Mouse (Mus musculus): Measurements from ENCODE around the gene Kcnip1. TPM values are rescaled to one million over a fixed set of nuclear protein-coding genes. Genes with fewer than 3 reads are reported as not detected.

Kcnip1 gene
- total RNA-seq, 2 experiments from 2014 or later = 30.6 to 31.3 TPM

DNA sequence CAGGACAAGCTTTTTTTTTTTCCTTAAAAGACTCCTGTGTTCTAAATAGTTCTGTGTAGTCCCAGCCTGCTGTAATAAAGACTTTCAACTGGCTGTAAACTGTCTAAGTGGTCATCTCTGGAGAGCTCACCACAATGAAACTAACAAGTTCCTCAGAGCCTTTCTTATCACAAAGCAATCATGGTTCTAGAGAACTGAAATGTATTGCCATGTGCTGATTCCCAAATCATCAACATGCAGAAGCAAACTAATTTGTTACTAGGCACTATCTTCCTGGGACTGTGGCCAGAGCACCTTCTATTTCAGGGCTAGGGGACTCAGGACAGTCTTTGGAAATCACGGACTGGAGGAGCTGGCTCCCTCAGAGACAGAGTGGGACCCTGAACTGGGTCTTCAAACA, 49.4 kb downstream of the Kcnip1 start:
- DNase-seq (ENCODE audit: low spot score in 2 of 2) = no peak

DNA sequence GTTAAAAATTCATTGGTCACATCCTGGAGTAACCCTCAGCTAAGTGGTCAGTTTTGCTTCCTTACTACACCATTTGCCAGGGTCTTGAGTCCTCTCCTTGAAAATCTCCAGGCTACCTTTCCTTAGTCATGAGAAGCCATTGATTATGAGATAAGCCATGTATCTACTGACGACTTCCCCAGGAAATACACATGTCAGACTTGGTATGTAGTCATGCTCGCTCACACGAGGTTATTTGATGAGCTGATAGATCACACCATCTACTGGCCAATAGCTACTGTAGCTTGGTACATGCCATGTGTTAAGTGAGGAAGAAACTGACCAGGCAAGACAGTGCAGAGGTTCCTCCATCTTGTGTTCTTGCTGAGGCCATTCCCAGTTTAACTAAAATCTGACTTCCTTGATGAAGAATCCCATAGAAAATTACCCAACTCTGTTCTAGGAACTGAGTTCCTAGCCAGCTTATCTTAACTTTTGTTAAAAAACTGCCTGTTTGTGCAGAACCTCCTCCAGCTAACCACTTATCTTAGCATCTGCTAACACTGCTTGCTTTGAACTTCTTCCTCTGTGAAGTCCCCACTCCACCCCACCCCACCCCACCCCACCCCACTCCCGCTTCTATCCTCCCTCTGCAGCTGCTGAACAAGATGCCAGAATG, 53.4 kb downstream of the Kcnip1 start:
- no peak for DNase-seq (ENCODE audit: low spot score in 2 of 2)

DNA sequence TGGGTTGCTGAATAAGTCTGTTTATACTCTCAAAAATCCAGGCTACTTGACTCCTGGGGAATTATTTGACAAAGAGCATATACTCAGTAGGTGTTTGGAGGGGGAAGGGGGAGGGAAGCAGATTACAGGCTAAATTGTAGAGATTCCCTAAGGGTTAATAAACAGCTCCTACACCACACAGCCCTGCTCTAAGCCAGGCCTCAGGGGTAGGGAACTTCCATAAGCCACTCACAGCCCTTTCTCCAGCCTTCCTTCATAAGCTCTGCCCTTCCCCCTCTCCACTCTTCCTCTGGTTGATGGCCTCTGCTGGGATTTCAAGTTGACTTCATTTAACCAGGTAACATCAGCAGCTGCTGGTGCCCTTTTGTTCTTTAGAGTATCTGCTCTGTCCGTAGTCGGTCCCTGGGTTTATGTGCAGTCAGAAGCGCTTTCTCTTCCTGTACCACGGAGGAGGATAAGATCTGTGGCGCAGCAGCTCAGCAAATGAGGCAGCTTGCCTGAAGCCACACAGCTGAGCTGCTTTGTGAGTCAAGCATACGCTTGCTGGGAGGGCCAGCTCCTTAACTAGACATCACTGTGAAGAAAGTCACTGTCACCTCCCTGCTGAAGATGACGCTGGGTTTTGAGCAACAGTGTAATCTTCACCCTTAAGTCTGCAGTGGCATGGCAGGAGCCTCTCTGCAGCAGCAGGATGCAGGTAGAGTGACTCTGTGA, 54.2 kb downstream of the Kcnip1 start:
- no peak for DNase-seq (ENCODE audit: low spot score in 2 of 2)

DNA sequence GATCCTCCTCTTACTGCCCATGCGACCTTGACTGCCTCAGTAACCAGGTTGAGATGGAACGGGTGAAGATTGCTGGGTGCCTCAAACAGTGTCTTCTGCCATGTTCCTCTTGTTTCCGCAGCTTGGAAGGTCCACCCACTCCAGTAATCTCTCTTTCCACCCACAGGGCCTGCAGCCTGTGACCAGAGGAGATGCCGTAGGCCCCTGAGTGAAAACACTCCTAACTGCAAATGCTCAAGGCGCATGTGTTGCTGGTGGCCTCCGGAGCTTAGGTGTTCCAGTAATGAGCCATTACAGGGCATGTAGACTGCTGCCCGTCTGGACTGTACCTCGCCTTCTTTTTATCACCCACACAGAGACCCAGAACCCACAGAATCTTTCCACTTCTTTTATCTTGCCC, 55.3 kb downstream of the Kcnip1 start:
- DNase-seq (ENCODE audit: low spot score in 2 of 2) = no peak

DNA sequence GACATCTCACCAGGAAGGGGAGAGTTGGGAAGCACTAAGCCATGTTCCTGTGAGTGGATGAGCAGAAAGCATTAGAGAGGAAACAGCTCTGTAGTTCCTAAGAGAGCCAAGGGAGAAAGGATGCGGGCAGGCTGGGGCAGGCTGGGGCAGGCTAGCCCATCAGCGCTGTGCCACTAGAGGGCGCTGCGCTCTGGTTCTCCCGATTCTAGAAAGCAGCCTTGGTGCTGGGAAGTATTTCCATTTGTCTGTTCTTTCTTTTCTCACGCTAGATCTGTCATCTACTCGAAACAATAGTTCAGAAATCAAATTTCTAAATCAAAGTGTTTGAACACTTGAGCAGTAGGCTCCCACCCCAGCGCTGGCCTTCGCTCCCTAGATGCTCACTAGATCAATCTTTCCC, 58.7 kb downstream of the Kcnip1 start:
- no peak for DNase-seq (ENCODE audit: low spot score in 2 of 2)

DNA sequence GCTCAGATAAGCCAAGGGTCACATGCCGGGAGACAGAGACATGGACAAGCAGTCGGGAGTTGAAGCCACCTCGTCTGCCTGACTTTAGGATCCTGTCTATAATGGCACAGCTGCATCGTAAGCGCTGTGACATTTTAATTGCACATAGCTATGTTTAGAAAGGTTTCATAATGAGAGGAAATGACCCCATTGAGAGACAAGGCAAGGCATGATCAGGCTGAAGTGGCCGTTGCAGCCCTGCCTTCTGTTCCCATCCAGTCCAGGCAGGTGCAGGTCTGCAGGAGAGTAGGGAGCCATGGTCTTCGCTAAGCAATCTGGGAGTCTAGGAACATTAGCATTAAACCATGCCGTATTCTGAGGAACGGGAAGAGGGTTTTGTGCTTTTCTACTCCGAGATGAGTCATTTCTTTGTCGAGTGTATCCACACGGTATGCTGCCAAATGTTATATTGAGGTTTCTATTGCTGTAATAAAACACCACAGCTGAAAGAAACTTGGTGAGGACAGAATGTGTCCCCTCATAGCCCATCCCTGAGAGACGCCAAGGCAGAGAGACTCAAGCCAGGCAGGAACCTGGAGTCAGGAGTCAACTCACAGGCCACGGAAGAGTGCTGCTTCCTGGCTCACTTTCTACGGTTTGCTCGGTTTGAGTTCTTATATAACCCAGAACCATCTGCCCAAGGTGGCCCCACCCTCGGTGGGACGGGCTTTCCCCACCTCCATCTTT, 60.4 kb downstream of the Kcnip1 start:
- no peak for DNase-seq (ENCODE audit: low spot score in 2 of 2)

DNA sequence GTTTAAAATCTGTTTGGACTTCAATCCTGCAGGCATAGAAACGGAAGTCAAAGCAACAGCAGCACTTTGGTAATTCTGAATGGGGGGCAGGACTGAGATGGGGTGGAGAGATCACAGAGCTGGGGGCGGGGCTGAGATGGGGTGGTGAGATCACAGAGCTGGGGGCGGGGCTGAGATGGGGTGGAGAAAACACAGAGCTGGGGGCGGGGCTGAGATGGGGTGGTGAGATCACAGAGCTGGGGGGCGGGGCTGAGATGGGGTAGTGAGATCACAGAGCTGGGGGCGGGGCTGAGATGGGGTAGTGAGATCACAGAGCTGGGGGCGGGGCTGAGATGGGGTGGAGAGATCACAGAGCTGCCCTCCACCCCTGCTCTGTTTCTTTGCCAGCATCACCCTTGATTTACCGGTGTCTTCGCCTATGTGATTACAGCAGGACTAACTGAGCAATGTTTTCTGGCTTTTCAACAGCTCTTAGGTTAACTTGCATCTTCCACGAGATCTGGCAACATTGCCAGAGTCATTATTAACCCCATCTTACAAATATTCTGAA, 61.0 kb downstream of the Kcnip1 start:
- DNase-seq (ENCODE audit: low spot score in 2 of 2) = no peak

DNA sequence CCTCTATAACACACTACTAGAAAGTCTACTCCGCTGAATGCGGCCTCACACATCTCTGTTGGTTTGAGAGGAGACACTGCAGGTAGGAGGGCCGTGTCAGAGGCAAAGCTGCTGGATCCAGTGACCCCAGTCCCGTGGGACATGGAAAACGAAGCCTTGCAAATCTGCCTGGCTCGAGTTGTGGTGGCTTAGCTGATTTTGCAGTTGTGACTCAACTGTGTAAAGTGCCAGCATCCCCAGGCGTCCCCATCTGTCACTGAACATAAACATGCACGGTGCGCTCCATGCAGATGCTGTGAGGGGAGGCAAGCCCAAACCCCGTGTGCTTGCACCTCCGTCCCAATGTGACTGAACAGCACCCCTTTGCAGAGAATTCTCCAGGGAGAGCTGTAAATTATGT, 63.5 kb downstream of the Kcnip1 start:
- no peak for DNase-seq (ENCODE audit: low spot score in 2 of 2)

DNA sequence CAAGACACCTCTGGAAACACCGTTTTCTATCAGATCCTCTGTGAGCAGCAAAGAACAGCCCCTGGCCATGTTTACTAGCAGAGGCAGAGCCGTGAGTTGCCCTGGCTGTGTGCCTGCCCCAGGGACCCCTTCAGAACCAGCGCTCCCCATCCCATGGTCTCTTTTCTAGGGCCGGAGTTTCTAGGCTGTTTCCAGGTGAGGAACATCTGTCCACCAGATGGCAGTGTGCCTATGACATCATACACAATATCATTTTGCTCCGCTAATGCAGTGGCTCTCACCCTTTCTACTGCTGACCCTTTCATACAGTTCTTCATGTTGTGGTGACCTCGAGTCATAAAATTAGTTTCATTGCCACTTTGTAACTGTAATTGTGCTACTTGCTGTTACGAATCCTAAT, 64.3 kb downstream of the Kcnip1 start:
- DNase-seq (ENCODE audit: low spot score in 2 of 2) = no peak

DNA sequence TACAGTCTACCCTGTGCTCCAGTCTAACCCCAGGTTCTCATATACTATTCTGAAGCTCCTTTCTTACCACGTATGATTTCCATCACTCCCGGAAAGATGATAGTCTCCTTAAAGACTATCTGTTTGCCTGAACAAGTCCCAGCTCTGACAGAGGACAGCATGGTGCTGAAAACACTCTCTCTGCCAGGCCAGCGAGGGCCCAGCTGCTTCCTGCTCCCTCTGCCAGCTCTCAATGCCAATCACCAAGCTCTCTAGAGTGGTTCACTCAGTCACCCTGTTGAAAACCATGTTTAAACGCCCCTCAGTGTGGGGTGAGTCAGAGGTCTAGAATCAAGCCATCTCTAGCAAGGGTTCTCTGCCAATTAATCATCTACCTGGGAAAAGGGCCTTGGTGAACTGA, 65.1 kb downstream of the Kcnip1 start:
- peak; percentile 55 to 70 for DNase-seq (ENCODE audit: low spot score in 2 of 2)

DNA sequence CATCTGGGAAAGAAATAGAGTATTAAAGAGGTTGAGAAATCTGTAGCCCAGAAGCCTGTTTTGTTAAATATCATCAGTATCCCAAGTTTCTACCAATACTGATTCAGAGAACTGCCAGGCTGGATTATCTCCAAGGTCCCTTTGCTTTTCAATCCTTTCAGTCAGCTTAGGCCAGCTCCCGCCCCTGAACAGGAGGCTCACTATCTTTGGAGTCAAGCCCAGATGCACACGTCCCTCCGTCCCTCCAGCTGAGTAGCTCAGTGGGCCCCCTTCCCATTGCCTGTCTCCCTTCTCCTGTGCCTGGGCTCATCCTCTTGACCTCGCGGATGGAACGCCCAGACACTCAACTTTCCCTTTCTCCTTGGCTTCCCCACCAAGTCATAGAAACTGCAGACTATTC, 65.6 kb downstream of the Kcnip1 start:
- DNase-seq (ENCODE audit: low spot score in 2 of 2) = peak in 1 of 2 experiments; percentile 49

DNA sequence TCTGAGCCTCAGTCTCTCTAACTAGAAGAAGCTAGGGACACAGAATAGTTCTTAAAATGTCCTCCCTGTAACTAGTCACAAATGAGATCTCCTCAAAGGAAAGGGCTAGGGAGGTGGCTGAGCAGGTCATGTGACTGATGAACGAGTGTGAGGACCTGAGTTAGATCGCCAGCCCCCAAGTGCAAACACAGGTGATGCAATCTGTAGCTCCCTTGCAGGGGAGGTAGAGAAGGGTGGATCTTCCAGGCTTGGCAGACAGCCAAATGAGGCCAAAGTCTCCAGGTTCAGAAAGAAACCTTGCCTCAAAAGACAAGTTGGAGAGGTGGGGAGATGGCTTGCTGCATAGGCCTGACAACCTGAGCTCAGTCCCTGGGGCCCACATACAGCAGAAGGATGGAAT, 66.4 kb downstream of the Kcnip1 start:
- DNase-seq (ENCODE audit: low spot score in 2 of 2) = no peak

DNA sequence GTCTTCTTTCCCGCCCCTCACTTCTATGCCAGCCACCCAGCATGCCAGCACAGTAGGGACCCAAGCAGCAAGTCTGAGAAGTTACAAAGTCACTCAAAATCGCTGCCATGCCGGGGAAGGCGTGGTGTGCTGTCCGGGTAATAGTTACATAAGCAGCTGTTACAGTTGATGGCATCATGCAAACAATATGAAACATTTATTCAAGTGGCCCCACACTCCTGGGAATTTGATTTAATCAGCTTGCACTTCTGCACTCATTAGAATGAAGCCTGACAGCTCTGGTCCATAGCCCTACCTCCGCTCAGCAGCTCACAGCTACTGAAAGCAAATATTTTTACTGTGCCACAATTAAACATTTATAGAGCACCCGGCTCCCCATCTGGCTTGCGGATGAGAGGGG, 67.2 kb downstream of the Kcnip1 start:
- DNase-seq (ENCODE audit: low spot score in 2 of 2) = no peak

DNA sequence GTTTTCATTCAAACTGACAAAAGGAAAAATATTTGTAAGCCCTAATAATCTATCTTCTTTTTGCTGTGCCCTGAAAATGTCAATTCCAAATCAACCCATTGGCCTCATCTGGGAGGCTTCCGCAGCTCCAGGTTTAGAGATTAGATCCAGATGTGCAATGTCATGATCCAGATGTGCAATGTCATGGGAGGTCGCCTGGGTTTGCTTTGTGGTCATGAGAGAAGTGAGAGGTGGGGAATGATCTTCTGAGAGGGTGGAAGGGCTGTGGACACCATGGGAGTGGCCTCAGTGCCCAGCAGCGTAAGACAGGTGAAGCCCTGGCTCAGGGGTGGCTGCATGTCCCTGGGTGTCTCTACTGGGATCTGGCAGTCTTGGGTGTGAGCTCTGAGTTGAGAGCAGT, 69.9 kb downstream of the Kcnip1 start:
- no peak for DNase-seq (ENCODE audit: low spot score in 2 of 2)

DNA sequence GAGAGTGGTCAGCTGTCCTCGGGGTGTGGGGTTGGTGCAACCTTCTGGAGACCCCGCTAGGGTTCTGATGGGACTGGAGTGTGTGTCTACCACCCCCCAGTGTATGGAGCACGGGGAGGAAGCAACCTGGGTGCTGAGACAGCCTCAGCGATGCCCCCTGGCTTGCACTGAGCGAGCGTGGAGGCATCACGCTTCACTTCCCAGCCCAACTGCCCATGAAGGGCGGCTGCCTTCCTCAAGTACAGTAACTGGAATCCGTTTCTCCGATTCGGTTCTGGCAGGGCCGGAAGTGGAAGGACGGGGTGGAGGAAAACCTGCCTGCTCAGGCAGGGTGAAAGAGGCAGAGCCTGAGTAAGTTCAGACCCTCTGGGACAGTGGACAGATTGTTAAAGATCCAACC, 71.5 kb downstream of the Kcnip1 start:
- DNase-seq (ENCODE audit: low spot score in 2 of 2) = no peak

DNA sequence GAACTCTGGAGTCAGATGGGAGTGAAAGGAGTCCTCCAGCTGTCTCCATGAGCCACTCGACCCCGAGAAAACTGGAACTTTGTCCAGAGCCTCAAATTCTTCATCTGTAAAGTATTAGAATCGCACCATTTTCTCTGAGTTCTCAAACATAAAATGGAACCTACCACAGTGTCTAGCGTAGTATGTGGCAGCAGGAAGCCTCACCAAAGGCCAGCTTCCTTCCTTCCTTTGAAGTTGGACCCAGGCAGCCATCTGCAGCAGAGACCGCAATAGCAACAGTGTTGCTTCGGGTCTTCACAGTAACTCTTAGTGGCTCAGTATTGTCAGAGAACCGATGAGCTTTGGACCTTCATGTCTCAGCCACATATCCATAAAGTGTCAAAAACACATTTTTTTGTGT, 73.1 kb downstream of the Kcnip1 start:
- no peak for DNase-seq (ENCODE audit: low spot score in 2 of 2)

DNA sequence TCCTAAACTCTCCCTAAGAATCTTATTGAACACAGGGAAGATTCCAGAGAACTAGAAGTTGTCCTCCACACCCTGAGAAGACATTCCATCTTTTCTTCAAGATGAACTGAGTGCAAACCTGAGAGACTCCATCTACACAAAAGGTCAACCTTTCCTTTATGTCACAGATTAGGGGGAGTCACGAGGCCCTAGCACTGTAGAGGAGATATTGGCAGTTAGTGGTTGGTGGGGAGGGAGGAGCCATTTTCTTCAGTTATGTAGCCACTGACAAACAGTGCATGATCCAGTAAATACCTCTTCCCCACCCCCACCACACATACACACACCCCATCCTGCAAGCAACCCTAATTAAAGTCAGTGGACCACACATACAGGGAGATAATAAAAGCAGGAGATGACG, 74.5 kb downstream of the Kcnip1 start:
- no peak for DNase-seq (ENCODE audit: low spot score in 2 of 2)

DNA sequence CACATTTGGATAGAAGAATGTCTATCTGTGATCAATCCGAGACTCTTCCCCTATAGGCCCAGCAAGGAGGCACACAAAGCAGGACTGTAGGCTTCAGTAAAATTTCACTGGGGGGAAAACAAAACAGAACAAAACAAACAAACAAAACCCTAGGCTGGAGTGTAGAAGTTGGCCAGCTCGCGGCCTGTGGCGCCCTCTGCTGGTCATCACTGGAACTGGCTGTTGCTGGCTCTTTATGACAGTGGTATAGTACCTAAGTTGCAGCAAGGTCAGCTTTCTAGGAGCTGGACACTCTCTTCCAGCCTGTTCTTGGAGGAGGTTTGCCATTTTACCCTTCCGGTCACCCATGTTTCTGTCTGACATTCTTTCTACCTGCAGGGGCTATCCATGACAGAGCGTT, 75.4 kb downstream of the Kcnip1 start:
- DNase-seq (ENCODE audit: low spot score in 2 of 2) = peak; percentile 80 to 83

DNA sequence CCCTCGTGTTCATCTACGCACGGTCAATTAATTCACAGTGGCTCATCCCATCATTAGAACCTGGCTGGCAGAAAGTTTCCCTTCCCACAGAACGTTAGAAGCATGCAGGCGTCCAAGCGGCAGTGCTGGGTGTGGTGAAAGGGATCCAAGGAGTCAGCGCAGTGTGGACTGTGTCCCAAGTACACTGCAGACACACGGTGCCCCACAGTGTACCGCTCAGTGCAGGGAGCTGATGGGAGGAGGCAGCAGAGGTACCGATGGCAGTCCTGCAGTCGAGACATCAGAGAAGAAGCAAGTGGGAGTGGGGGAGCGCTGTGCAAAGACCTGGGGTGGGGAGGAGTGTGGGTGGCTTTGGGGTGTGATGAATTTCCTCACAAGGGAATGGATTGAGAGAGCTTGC, 78.7 kb downstream of the Kcnip1 start:
- DNase-seq (ENCODE audit: low spot score in 2 of 2) = no peak

DNA sequence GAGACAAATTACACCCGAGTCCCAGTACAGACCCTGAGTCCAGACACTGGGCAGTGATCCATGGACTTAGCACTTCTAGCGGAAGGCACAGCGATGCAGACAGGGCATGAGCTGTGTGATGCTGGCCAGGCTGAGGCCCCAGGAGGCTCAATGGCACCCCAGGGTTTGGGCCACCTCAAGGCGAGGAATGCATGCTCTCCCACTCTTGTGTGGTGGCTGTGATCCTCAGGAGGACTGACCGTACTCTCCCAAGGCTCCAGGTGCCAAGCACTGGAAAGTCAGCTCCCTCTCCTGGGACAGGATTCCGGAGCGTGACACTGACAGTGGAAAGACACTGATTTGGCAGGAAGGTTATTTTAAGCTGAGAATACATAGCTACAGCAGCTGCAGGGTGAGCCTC, 79.9 kb downstream of the Kcnip1 start:
- no peak for DNase-seq (ENCODE audit: low spot score in 2 of 2)

DNA sequence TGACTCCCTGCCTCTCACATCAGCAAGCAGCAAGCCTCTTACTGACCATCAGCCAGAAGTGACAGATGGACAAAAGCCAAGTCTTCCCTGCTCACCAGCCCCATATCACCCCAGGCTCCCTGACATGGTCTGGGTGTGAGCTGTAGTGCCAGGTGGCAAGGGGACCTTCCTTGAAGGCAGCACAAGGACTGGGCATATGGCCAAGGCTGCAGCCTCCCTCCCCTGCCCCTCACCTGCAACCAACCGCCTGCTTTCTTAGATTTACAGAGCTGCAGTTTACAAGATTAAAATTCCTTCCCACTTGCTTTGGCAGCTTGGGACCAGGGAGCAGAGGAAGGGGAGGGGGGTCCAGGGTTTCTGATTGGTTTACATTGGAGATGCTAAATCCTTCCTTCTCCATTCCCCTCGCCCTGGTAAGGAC, 80.8 kb downstream of the Kcnip1 start:
- DNase-seq (ENCODE audit: low spot score in 2 of 2) = no peak

DNA sequence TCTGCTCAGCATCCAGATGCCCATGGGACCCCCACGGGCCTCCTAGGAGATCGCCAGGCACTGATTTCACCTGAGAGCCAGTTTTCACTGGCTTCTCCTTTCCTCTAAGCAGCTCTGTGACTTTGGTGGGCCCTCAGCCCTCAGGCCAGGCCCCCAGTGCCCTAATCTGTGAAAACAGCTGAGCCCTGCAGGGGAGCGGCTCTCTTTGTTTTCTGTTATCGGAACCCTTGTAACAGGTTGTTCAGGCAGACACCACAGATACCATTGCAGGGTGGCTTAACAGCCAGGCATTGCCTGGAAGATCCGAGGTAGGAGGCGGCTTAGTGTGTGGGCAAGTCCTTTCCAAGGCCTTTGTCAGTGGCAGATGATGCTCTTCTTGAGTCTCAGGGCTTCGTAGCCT, 82.0 kb downstream of the Kcnip1 start:
- DNase-seq (ENCODE audit: low spot score in 2 of 2) = no peak
